Mouse (Mus musculus) intestine, embryonic 15.5 days (tissue): ENCODE results near the gene Tsg101. TPM values are rescaled to one million over a fixed set of nuclear protein-coding genes. Genes with fewer than 3 reads are reported as not detected.
A peak's percentile ranks its signal among the peaks of the same experiment; 100 is the strongest.

ENCODE experiments used
- ATAC-seq: fragments of 200-750 bp; cut with Nextera tagmentation; 2 replicates; pipeline ENCODE4 v1.8.0; 2017; ENCODE audit warnings: moderate TSS enrichment, moderate library complexity
- H3K27ac ChIP-seq: fragments of 300-500 bp; sonication (generic); 2 replicates; pipeline ENCODE4 v1.5.1; 2015; ENCODE audit warnings: mild to moderate bottlenecking, inconsistent platforms
- H3K27me3 ChIP-seq: fragments of 300-500 bp; sonication (generic); replicated peaks from 2 replicates; pipeline ENCODE4 v1.6.1; 2015; ENCODE audit warnings: inconsistent platforms
- H3K36me3 ChIP-seq: fragments of 300-500 bp; sonication (generic); 2 replicates; pipeline ENCODE4 v1.6.1; 2015; ENCODE audit warnings: inconsistent platforms
- H3K4me1 ChIP-seq: fragments of 300-500 bp; sonication (generic); replicated peaks from 2 replicates; pipeline ENCODE4 v1.6.1; 2015; ENCODE audit warnings: inconsistent platforms
- H3K4me2 ChIP-seq: fragments of 300-500 bp; sonication (generic); replicated peaks from 2 replicates; pipeline ENCODE4 v1.6.1; 2015; ENCODE audit warnings: mild to moderate bottlenecking, inconsistent platforms
- H3K4me3 ChIP-seq: fragments of 300-500 bp; sonication (generic); replicated peaks from 2 replicates; pipeline ENCODE4 v1.5.1; 2015; ENCODE audit warnings: inconsistent platforms
- H3K9ac ChIP-seq: fragments of 300-500 bp; sonication (generic); 2 replicates; pipeline ENCODE4 v1.6.1; 2015; ENCODE audit warnings: inconsistent platforms
- H3K9me3 ChIP-seq: fragments of 300-500 bp; sonication (generic); 2 replicates; pipeline ENCODE4 v1.6.1; 2016; ENCODE audit warnings: inconsistent platforms
- WGBS: fragments of 180-500 bp; shearing (Covaris S2); methylation state at CpG from one replicate; pipeline ENCODE4 v1.1.7; 2015; 5-methylcytosine and 5-hydroxymethylcytosine counted together
- polyA plus RNA-seq: library from polyadenylated mRNA; unstranded; fragments of >200 nt; fragmentation: Nextera tagmentation; extraction: Ambion mirVana; gene quantifications from 2 replicates; pipeline ENCODE4 v1.2.1, GENCODE M21; 2015

Tsg101 gene
- 121 and 145 TPM in 2 replicates for polyA plus RNA-seq

DNA sequence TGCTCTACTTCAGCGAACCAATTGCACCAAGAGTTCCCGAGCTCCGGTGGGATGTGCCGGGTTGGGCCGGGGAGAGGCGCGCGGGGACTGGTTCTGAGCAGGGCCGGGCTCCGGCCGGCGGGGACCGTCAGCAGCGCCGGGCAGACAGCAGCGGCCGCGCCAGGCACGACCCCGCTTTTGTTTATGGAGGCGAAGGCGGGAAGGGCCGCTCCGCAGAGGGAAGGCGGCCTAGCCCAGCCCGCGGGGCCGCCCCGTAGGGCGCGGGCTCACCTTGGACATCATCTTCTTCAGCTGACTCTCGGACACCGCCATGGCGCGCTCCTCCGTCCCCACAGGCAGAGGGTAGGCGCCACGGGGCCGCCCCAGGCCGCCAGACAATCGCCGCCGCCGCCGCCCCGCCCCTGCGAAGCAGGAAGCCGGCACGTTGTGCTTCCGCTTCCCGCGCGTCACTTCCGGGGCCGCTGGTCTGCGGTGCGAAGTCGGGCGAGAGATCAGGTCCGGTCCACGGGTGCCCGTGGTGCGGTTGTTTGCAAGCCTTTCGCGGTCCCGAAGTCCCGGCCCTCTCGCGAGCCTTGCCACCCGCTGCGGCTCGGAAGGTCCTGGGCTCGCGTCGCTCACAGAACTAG lies at the start of gene Tsg101:
TSS of gene Tsg101 (minus strand) at position 419 of the 626 bp plus-strand sequence.
- peak; percentile 98 for ATAC-seq
- no peaks in the 10 kb centered on the region for H3K27me3 ChIP-seq
- peak within 1 kb of the TSS; percentile 87 for H3K4me3 ChIP-seq
- H3K36me3 ChIP-seq: no peaks in the 10 kb centered on the region
- H3K4me2 ChIP-seq: peak within 1 kb of the TSS; percentile 71
- H3K27ac ChIP-seq: peak within 1 kb of the TSS; percentile 92
- peaks cover 7% of the 10 kb centered on the region; the same call in 1 of the 2 replicates for H3K4me1 ChIP-seq
- no peaks in the 10 kb centered on the region for H3K9me3 ChIP-seq
- under 1% methylated on average over 75 of the region's 75 CpGs for WGBS
- peak within 1 kb of the TSS; percentile 93 for H3K9ac ChIP-seq

DNA sequence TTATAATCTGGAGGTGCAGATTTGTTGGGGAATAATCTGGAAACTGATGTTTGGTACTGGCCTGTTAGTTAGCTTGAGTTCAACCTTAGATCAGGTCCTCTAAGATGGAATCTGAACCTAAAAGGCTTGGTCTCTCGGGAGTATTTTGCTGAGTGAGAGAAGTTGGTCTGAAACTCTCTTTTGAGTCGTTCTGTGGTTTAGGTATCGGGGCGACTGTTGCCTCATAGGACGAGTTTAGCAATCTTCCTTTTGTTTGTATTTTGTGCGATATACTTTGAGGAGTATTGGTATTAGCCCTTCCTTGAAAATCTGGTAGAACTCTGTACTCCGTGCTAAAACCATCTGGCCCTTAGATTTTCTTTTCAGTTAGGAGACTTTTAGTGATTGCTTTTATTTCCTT lies 44.3 kb upstream of the Tsg101 start:
- Histone ChIP-seq H3K4me1 (peaks cover 11% of the 10 kb centered on the region; the same call in 1 of the 2 replicates), H3K4me2 (no peak overlapping the region), H3K27me3 (no peaks in the 10 kb centered on the region; the same call in 1 of the 2 replicates), H3K9me3 (no peaks in the 10 kb centered on the region), H3K27ac (no peak overlapping the region), H3K36me3 (no peaks in the 10 kb centered on the region), H3K4me3 (no peak overlapping the region), H3K9ac (no peak overlapping the region)
- ATAC-seq: no peak
- WGBS: 82% methylated on average over 7 of the region's 7 CpGs

DNA sequence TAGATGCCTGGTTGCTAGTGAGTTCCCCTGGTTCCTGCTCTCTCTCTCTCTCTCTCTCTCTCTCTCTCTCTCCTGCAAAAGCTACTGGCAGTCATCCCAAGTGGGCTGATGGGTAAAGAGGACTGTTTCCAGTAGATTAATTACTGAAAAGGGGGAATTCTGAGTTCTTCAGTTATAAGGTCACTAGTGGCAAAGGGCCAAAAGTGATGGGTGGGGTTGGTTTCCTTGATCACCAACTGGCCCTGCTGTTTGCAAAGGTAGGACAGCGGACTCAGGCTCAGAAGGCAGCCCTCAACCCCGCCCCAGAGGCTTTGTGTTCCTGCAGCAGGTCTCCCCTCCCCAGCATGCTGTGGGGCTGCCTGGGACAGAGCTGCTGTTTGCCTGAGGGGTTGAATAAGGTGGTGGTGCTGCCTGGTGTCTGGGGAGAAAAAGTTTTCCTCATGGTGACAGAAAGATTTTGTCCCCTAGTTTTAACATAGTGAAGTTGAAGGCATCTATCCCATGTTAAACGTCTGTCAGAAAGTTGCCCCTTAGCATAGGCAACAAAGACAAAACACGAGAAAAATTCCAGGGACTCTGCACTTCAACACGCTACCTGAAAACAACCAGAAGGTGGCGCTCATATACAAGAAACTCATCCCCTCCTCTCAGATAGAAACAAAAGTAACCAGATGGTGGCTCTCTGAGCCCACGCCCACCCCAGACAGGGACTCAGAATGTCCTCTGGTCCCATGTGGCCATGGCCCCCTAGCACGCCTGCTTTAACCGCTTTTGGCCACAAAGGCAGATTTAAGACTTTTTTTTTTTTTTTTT lies 43.2 kb upstream of the Tsg101 start:
- Histone ChIP-seq H3K36me3 (no peaks in the 10 kb centered on the region), H3K4me2 (peak overlapping the region; percentile 43), H3K4me3 (no peak overlapping the region), H3K27ac (peak overlapping the region; percentile 58), H3K9me3 (no peaks in the 10 kb centered on the region), H3K9ac (0 out of 2 replicates have a peak overlapping the region, but pooled peaks have one; percentile 3), H3K27me3 (no peaks in the 10 kb centered on the region; the same call in 1 of the 2 replicates), H3K4me1 (peaks cover 11% of the 10 kb centered on the region; the same call in 1 of the 2 replicates)
- WGBS: under 1% methylated on average over 9 of the region's 9 CpGs
- peak; percentile 66 for ATAC-seq

DNA sequence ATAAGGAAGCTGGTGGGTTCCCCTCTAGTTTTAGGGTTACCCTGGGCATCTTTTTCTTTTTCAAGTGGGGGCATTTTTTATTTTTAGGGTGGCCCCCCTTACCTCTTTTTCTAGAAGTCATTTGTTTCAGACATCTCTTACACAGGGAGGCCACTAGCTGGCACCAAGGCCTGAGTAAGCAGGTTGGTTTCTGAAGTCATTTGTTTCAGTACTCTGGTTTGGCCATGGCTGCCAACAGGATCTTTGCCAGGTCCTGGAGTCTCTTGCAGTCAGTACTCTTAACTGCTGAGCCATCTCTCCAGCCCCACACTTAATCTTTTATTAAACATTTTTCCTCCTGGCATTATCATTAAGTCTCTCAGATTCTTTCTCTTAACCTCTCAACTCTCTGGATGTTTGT lies 42.4 kb upstream of the Tsg101 start:
- H3K4me3 ChIP-seq: no peak overlapping the region
- no peak overlapping the region for H3K27ac ChIP-seq
- H3K27me3 ChIP-seq: no peaks in the 10 kb centered on the region; the same call in 1 of the 2 replicates
- H3K9ac ChIP-seq: no peak overlapping the region
- H3K4me1 ChIP-seq: peaks cover 11% of the 10 kb centered on the region
- no peak for ATAC-seq
- no peak overlapping the region for H3K4me2 ChIP-seq
- H3K36me3 ChIP-seq: no peaks in the 10 kb centered on the region
- no peaks in the 10 kb centered on the region for H3K9me3 ChIP-seq

DNA sequence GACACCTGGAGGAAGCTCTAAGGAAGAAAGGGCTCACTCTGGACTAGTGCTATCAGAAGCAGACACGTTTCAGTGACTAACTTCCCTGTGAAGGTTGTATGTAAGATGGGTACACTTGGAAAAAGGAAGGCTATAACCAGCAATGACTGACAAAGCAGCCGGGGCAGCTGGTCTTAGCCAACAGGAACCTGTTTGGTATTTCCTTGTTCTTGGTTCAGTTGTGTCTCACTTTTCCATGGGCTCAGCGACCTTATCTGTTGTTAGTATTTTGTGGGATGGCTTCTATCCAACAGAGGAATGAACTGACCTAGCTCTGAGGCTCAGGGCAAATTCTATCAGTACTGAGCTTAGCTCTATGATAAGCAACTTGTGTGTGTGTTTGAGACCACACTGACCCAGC lies 41.2 kb upstream of the Tsg101 start:
- Histone ChIP-seq H3K4me2 (no peak overlapping the region), H3K9ac (no peak overlapping the region), H3K4me3 (no peak overlapping the region), H3K27me3 (no peaks in the 10 kb centered on the region; the same call in 1 of the 2 replicates), H3K27ac (no peak overlapping the region), H3K36me3 (no peaks in the 10 kb centered on the region), H3K9me3 (no peaks in the 10 kb centered on the region), H3K4me1 (peaks cover 11% of the 10 kb centered on the region)
- no peak for ATAC-seq
- WGBS: 51% methylated on average over 3 of the region's 3 CpGs

DNA sequence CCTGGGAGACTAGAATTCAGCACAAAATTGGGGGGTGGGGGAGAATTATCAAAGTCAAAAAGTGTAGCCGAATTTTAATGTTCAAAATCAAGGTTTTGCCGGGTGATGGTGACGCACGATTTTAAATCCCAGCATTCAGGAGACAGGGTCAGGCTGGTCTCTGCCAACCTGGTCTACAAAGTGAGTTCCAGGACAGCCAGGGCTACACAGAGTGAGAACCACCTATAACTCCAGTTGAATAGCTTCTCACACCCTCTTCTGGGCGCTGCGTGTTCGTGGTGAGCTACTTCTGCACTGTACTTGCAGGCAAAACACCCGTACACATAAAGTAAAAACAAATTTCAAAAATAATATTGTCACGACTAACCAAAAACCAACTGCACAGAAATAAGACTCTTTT lies 39.1 kb upstream of the Tsg101 start:
- H3K9ac ChIP-seq: peak overlapping the region; percentile 40; the same call in 1 of the 2 replicates
- no peak overlapping the region for H3K27ac ChIP-seq
- H3K4me1 ChIP-seq: peaks cover 11% of the 10 kb centered on the region
- H3K4me3 ChIP-seq: peak overlapping the region; percentile 76
- H3K9me3 ChIP-seq: no peaks in the 10 kb centered on the region
- WGBS: 21% methylated on average over 9 of the region's 9 CpGs
- H3K4me2 ChIP-seq: peak overlapping the region; percentile 82
- 0 out of 2 replicates have a peak, but pooled peaks have one; percentile 30 for ATAC-seq
- peaks cover 8% of the 10 kb centered on the region; the same call in 1 of the 2 replicates for H3K36me3 ChIP-seq
- no peaks in the 10 kb centered on the region; the same call in 1 of the 2 replicates for H3K27me3 ChIP-seq

DNA sequence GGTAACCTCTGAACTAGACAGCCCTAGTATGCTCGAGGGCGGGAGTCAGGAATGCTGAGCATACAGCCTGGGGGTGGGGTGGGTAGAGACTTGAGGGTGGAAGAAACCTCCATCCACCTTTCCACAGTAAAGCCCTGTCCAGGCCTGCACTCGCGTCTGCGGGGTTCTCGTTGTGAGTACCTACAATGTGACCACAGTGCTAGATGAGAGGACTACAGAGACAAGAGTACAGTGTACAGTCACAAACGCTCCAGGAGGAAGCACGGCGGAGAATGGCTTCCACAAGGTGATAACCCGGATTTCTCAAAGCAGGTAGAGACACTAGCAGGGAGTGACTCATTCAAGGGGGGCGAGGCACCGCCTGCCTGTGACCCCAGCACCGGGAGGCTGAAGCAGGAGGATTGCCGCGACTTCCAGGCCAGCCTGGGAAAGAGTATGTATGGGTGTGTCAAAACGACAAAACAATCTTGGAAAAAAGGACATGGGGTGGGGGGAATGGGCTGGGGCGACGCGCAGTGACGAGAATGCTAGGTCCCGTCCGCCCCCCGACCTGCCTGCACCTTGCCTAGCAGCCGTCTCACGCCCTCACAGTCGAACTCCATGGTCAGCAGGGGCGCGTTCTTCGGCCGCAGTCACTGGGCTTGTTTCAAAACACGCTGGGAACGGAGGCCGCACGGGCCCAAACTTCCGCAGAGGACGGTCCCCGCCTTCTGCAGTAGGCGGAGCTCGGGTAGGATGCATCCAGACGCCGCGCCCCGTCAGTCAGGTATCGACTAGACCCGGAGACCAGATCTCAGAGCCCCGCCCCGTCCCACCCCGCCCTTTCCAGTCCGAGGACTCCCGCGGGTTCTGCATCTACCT lies 38.3 kb upstream of the Tsg101 start, which contains the start of gene Uevld:
TSS of gene Uevld (minus strand) at position 697 of the 861 bp plus-strand sequence.
- Histone ChIP-seq H3K9ac (peak within 1 kb of the TSS; percentile 63), H3K36me3 (peaks cover 11% of the 10 kb centered on the region; the same call in 1 of the 2 replicates), H3K4me2 (peak within 1 kb of the TSS; percentile 82), H3K4me1 (peaks cover 7% of the 10 kb centered on the region), H3K27me3 (no peaks in the 10 kb centered on the region; the same call in 1 of the 2 replicates), H3K9me3 (no peaks in the 10 kb centered on the region), H3K27ac (peak within 1 kb of the TSS; percentile 6), H3K4me3 (peak within 1 kb of the TSS; percentile 76)
- WGBS: under 1% methylated on average over 51 of the region's 51 CpGs
- peak; percentile 98 for ATAC-seq

DNA sequence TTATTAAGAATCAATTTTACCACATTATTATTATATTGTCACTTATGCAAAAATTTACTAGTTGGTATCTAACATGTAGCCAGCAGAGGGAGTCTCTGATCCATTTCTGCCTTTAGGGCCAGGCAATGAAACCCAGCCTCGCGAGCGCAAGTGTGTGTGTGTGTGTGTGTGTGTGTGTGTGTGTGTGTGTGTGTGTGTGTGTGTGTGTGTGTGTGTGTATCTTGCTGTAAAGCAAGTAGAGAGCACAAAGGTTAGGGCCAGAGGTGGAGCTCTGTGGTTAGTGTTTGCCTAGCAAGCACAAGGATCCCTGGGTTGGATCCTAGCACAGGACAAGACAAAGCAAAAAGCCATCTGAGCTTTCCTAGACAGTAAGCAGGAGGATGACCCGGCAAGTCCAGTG lies 16.1 kb upstream of the Tsg101 start:
- Histone ChIP-seq H3K9ac (no peak overlapping the region), H3K27ac (no peak overlapping the region), H3K27me3 (no peaks in the 10 kb centered on the region), H3K4me3 (no peak overlapping the region), H3K9me3 (no peaks in the 10 kb centered on the region), H3K36me3 (peaks cover 3% of the 10 kb centered on the region; the same call in 1 of the 2 replicates), H3K4me1 (no peaks in the 10 kb centered on the region), H3K4me2 (no peak overlapping the region)
- peak; percentile 68 for ATAC-seq
- WGBS: 30% methylated on average over 4 of the region's 4 CpGs

DNA sequence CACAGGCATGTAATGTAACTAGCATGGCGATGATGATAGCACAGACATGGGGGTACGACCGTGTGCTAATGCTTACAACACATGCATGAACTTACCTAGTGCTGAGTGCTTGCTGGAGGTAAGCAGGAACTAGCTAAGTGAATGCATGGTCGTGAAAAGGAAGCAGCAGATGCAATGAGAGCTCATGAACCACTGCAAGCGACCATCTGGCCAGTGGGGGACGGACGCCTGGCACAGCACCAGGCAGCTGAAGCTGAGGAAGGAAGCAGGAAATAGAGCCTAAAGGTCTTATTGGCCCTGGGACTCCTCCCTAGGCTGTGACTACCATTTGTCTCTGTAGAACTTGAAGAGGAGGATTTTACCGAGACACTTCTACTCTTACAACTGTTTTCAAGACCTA lies 15.0 kb upstream of the Tsg101 start:
- 76% methylated on average over 8 of the region's 8 CpGs for WGBS
- peaks cover 6% of the 10 kb centered on the region; the same call in 1 of the 2 replicates for H3K36me3 ChIP-seq
- ATAC-seq: no peak
- no peaks in the 10 kb centered on the region for H3K27me3 ChIP-seq
- no peaks in the 10 kb centered on the region for H3K9me3 ChIP-seq
- H3K9ac ChIP-seq: no peak overlapping the region
- no peaks in the 10 kb centered on the region for H3K4me1 ChIP-seq
- no peak overlapping the region for H3K27ac ChIP-seq
- no peak overlapping the region for H3K4me3 ChIP-seq
- H3K4me2 ChIP-seq: no peak overlapping the region

DNA sequence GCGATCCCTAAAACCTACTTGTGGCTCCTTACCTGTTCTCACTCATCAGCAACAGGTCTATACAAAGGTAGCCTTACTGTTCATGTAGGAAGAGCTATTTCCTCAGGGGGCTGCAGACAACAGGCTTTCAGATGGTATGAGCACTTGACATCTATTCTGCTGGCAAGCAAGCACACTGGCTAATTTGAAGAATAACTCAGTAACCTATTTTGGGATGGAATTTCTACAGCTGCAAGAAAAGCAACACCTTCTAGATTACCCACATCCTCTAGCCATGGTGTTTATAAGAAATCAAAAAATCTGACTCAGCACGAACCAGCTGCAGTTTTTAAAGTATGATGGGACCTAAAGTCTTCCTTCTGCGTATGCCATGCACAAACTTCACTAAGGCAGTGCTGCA lies 11.6 kb upstream of the Tsg101 start:
- no peak for ATAC-seq
- 94% methylated on average over 3 of the region's 3 CpGs for WGBS
- Histone ChIP-seq H3K9me3 (no peaks in the 10 kb centered on the region), H3K36me3 (peaks cover 6% of the 10 kb centered on the region; the same call in 1 of the 2 replicates), H3K27me3 (no peaks in the 10 kb centered on the region), H3K4me2 (no peak overlapping the region), H3K4me3 (no peak overlapping the region), H3K9ac (no peak overlapping the region), H3K4me1 (no peaks in the 10 kb centered on the region), H3K27ac (no peak overlapping the region)

DNA sequence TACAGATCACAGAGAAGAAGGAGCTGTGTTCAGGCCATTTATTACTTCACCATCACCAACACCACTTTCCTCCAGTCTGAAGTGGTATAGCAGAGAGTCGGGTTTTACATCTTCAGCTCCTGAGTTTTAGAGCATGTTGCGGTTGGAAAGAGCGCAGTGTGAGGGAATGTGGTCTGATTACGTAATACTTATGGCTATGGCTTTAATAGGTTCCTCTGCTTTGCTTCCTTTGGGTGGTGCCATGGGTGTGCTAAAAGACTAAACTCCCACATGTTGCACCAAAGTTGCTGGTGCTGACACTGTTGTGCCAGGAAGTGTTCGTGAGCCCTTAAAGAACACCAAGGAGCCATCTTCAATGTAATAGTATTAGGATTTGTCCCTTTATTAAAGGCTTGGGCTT lies 8.5 kb upstream of the Tsg101 start:
- H3K27me3 ChIP-seq: no peaks in the 10 kb centered on the region
- no peak overlapping the region for H3K4me3 ChIP-seq
- no peak overlapping the region for H3K9ac ChIP-seq
- no peak overlapping the region for H3K27ac ChIP-seq
- H3K4me2 ChIP-seq: no peak overlapping the region
- no peaks in the 10 kb centered on the region for H3K9me3 ChIP-seq
- ATAC-seq: no peak
- WGBS: 90% methylated on average over 5 of the region's 5 CpGs
- H3K4me1 ChIP-seq: no peaks in the 10 kb centered on the region
- peaks cover 6% of the 10 kb centered on the region; the same call in 1 of the 2 replicates for H3K36me3 ChIP-seq
